Mouse (Mus musculus) CH12.LX (cell line): ENCODE measurements around the gene Olfr616.
"Not testable (repeated sequence)": the region's sequence is repeated elsewhere in the genome, so short reads cannot be mapped to it uniquely, and the experiment has no call there.

Source experiments
- CTCF ChIP-seq, 2 experiments: IDR thresholded peaks in 1 of 2; conservative IDR thresholded peaks in 1 of 2; 2 replicates each; pipeline ENCODE4 v1.5.1; 2011 to 2012; ENCODE audit warnings: low read depth in 2 of 2, low read length in 2 of 2, improper control_type of control experiment in 1 of 2, inconsistent platforms in 1 of 2, mild to moderate bottlenecking in 1 of 2, moderate library complexity in 1 of 2
- MAX ChIP-seq: IDR thresholded peaks from 2 replicates; pipeline ENCODE4 v1.6.1; 2011; ENCODE audit warnings: low read length, improper control_type of control experiment
- NRF1 ChIP-seq: IDR thresholded peaks from 2 replicates; pipeline ENCODE4 v1.6.1; 2014; ENCODE audit warnings: low read depth, mild to moderate bottlenecking, inconsistent platforms, low read length, improper control_type of control experiment, moderate library complexity
- POLR2A ChIP-seq: IDR thresholded peaks from 2 replicates; pipeline ENCODE4 v1.6.1; 2011; ENCODE audit warnings: low read depth, mild to moderate bottlenecking, improper control_type of control experiment, low read length
- SIN3A ChIP-seq: IDR thresholded peaks from 2 replicates; pipeline ENCODE4 v1.6.1; 2012; ENCODE audit warnings: low read length, improper control_type of control experiment, inconsistent platforms
- SMC3 ChIP-seq: IDR thresholded peaks from 2 replicates; pipeline ENCODE4 v1.6.1; 2011; ENCODE audit warnings: low read depth, low read length, improper control_type of control experiment
- TBP ChIP-seq: conservative IDR thresholded peaks from 2 replicates; pipeline ENCODE4 v1.6.1; 2011; ENCODE audit warnings: low read depth, low read length, improper control_type of control experiment
- UBTF ChIP-seq: IDR thresholded peaks from 2 replicates; pipeline ENCODE4 v1.6.1; 2012; ENCODE audit warnings: low read depth, mild to moderate bottlenecking, inconsistent platforms, low read length, improper control_type of control experiment, moderate library complexity

GRCm38 (mm10) chr7:103542617-103543016 lies 26.3 kb downstream of the Olfr616 start, which contains the start of gene Olfr612:
- TF ChIP-seq SIN3A; POLR2A; TBP; CTCF (conservative IDR thresholded peaks at IDR 0.05 in 1 of 2, IDR thresholded peaks at IDR 0.05 in 1 of 2; ENCODE audit: low read depth in 2 of 2, low read length in 2 of 2); MAX; NRF1; UBTF; SMC3: not testable (repeated sequence)
